Mouse (Mus musculus): ENCODE measurements around the gene Nrde2. TPM values are rescaled to one million over a fixed set of nuclear protein-coding genes. Genes with fewer than 3 reads are reported as not detected.

Gene Nrde2
- polyA plus RNA-seq, 1 experiment from 2014 or later, result 14.4 TPM

- H3K9me3 ChIP-seq (ENCODE audit: control insufficient read depth, low read length), result no peaks in the 10 kb centered on the region
- WGBS, result 85% methylated on average over 8 of the region's 8 CpGs
- H3K36me3 ChIP-seq (ENCODE audit: control insufficient read depth, insufficient read depth, low read length), result no peaks in the 10 kb centered on the region
- H3K9ac ChIP-seq (ENCODE audit: low read length), result no peak overlapping the region
- no peak overlapping the region for H3K27ac ChIP-seq (ENCODE audit: low read depth, low read length)
- ATAC-seq (replicated peaks; ENCODE audit: low FRiP score), result no peak
- no peak for DNase-seq (ENCODE audit: low spot score)
- H3K27me3 ChIP-seq (ENCODE audit: control insufficient read depth, insufficient read depth, low read length), result no peaks in the 10 kb centered on the region
- H3K4me1 ChIP-seq (replicated peaks; ENCODE audit: control insufficient read depth, insufficient read depth, low read length), result 0 out of 2 replicates have a peak, but pooled peaks cover 3% of the 10 kb centered on the region
- no peak overlapping the region for H3K4me2 ChIP-seq (ENCODE audit: low read depth, low read length, severe bottlenecking)
- H3K4me3 ChIP-seq (ENCODE audit: low read depth, low read length), result no peak overlapping the region
These were observed 79.7 kb downstream of the Nrde2 start for GRCm38 (mm10) chr12:100079636-100080286.

GRCm38 (mm10) chr12:100075715-100076114 is 83.7 kb downstream of the Nrde2 start:
- Histone ChIP-seq H3K27me3 (ENCODE audit: control insufficient read depth, insufficient read depth, low read length) (no peaks in the 10 kb centered on the region), H3K4me1 (replicated peaks; ENCODE audit: control insufficient read depth, insufficient read depth, low read length) (no peaks in the 10 kb centered on the region; the same call in 1 of the 2 replicates), H3K9ac (ENCODE audit: low read length) (no peak overlapping the region), H3K9me3 (ENCODE audit: control insufficient read depth, low read length) (no peaks in the 10 kb centered on the region), H3K4me3 (ENCODE audit: low read depth, low read length) (no peak overlapping the region), H3K36me3 (ENCODE audit: control insufficient read depth, insufficient read depth, low read length) (no peaks in the 10 kb centered on the region), H3K27ac (ENCODE audit: low read depth, low read length) (no peak overlapping the region), H3K4me2 (ENCODE audit: low read depth, low read length, severe bottlenecking) (no peak overlapping the region)
- ATAC-seq (replicated peaks; ENCODE audit: low FRiP score) (no peak), DNase-seq (ENCODE audit: low spot score) (no peak)
- WGBS, result 73% methylated on average over 4 of the region's 4 CpGs

Other genes with a start within 250 kb of the Nrde2 start
- gene Kcnk13, start 195.2 kb downstream of the Nrde2 start, polyA plus RNA-seq (2014; fragmentation: Nextera tagmentation; extraction: Ambion mirVana), result 0.33 and 0.79 TPM in 2 replicates
- 403 and 404 TPM in 2 replicates for gene Psmc1, start 49.5 kb downstream of the Nrde2 start, polyA plus RNA-seq (2014; fragmentation: Nextera tagmentation; extraction: Ambion mirVana)
- 1,244 and 1,283 TPM in 2 replicates for gene Calm1, start 39.8 kb upstream of the Nrde2 start, polyA plus RNA-seq (2014; fragmentation: Nextera tagmentation; extraction: Ambion mirVana)